Mouse (Mus musculus) erythroblast, embryonic 14.5 days (primary cell): ENCODE results near the gene Ctcf.

ENCODE experiments used
- GATA1 ChIP-seq: IDR thresholded peaks from 2 replicates; pipeline ENCODE4 v1.6.1; 2012; ENCODE audit warnings: low read length, inconsistent platforms, mixed read lengths
- TAL1 ChIP-seq: IDR thresholded peaks from 3 replicates; pipeline ENCODE4 v1.6.1; 2012; ENCODE audit warnings: low read length, inconsistent platforms, mixed read lengths

GRCm38 (mm10) chr8:105618279-105618634 is 18.1 kb upstream of the Ctcf start:
- TF ChIP-seq GATA1 (no peak), TAL1 (no peak)
